Mouse (Mus musculus): ENCODE data around the gene Rab37. TPM values are rescaled to one million over a fixed set of nuclear protein-coding genes. Genes with fewer than 3 reads are reported as not detected.

Gene Rab37
- polyA plus RNA-seq, 1 experiment from 2014 or later: 2.3 TPM

DNA sequence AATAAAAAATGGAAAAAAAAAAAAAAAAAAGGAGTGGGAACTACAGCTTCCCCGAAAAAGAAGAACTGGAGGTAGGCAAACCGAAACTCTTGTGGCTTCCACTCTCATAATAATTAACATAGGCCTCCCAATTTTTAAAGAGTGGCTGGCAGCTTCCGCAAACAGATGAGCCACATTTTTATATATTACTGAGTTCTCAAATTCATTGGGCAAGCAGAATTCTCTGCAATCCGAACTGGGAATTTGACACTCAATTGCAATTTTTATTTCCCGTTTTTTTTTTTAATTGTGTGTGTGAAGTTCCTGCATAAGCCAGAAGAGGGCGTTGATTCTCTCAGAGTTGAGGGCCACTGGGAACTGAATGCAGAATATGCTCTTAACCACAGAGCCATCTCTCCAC is 24.5 kb upstream of the Rab37 start:
- H3K4me1 ChIP-seq (ENCODE audit: control insufficient read depth, insufficient read depth, low read length): 0 out of 2 replicates have a peak, but pooled peaks cover 4% of the 10 kb centered on the region
- ATAC-seq (ENCODE audit: insufficient read depth, low FRiP score): no peak
- no peak overlapping the region for H3K4me2 ChIP-seq (ENCODE audit: low read depth, low read length)
- H3K9ac ChIP-seq (ENCODE audit: low read length): no peak overlapping the region
- H3K36me3 ChIP-seq (ENCODE audit: control insufficient read depth, insufficient read depth, low read length): no peaks in the 10 kb centered on the region
- no peak overlapping the region for H3K4me3 ChIP-seq (replicated peaks; ENCODE audit: low read length)
- no peaks in the 10 kb centered on the region for H3K9me3 ChIP-seq (replicated peaks; ENCODE audit: control insufficient read depth, low read length)
- H3K27ac ChIP-seq (ENCODE audit: low read length): no peak overlapping the region
- no peaks in the 10 kb centered on the region for H3K27me3 ChIP-seq (ENCODE audit: control insufficient read depth, insufficient read depth, low read length)
- WGBS: 71% methylated on average over 6 of the region's 6 CpGs

DNA sequence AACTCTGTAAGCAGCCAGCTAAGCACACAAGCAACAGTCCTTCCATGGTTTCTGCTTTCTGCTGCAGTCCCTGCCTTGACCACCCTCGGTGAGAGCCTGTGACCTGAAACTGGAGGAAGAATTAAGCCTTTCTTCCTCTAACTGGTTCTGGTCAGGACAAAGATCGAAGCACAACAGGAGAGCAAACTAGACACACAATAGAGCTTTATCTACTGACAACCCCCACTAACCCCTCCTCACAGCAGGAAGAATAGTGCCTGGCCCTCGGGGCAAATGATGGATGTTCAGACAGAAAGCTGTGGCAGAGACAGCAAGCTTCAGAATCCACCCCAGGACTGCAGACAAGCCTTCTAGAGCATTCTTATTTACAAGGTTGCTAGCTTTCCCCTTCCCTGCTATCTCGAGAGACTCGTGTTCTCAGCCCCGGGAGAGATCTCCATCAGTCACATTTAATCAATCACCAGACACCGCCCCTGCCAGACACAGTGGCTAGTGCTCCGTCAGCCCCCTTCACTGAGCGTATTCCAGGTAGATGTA is 20.1 kb upstream of the Rab37 start:
- Histone ChIP-seq H3K27ac (ENCODE audit: low read length) (no peak overlapping the region), H3K36me3 (ENCODE audit: control insufficient read depth, insufficient read depth, low read length) (no peaks in the 10 kb centered on the region), H3K9ac (ENCODE audit: low read length) (no peak overlapping the region), H3K4me1 (ENCODE audit: control insufficient read depth, insufficient read depth, low read length) (0 out of 2 replicates have a peak, but pooled peaks cover 4% of the 10 kb centered on the region), H3K27me3 (ENCODE audit: control insufficient read depth, insufficient read depth, low read length) (no peaks in the 10 kb centered on the region), H3K4me3 (replicated peaks; ENCODE audit: low read length) (0 out of 2 replicates have a peak overlapping the region, but pooled peaks have one; percentile 3), H3K4me2 (ENCODE audit: low read depth, low read length) (peak overlapping the region; percentile 33), H3K9me3 (replicated peaks; ENCODE audit: control insufficient read depth, low read length) (no peaks in the 10 kb centered on the region)
- no peak for ATAC-seq (ENCODE audit: insufficient read depth, low FRiP score)
- 5% methylated on average over 9 of the region's 9 CpGs for WGBS

DNA sequence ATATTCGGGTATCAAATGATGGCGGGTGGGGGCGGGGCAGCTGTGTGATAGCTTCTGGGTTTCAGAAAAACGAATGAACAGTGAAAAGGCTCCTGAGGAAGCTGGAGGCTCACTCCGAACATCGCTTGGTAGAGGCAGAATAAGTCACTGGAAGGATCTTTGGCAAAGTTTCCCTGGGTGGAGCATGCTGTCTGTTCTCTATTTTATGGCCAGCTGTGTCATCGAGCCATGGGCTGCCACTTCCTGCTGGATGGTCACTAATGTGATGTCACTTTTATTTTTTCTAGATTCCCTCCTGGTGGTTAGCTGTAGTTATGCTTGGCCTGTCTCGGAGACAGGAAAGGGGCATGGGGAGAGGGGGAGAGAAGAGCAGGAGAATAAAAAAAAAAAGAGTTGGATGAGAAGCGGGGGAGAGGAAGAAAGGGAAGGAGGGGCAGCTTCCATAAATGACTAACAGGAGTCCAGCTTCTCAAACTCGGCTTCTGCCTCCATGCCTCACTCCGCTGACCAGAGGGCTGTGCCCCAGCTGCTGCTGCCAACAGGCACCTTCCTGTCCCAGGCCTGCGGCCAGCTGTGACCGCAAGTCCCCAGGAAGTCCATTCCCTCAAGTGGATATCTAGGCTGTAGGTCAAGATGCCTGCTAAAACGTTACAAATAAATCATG is 19.5 kb upstream of the Rab37 start:
- H3K4me2 ChIP-seq (ENCODE audit: low read depth, low read length): peak overlapping the region; percentile 33
- 14% methylated on average over 14 of the region's 14 CpGs for WGBS
- 0 out of 2 replicates have a peak overlapping the region, but pooled peaks have one; percentile 3 for H3K4me3 ChIP-seq (replicated peaks; ENCODE audit: low read length)
- no peaks in the 10 kb centered on the region for H3K27me3 ChIP-seq (ENCODE audit: control insufficient read depth, insufficient read depth, low read length)
- ATAC-seq (ENCODE audit: insufficient read depth, low FRiP score): peak; percentile 29; the same call in 1 of the 2 replicates
- peak overlapping the region; percentile 46 for H3K27ac ChIP-seq (ENCODE audit: low read length)
- no peaks in the 10 kb centered on the region for H3K9me3 ChIP-seq (replicated peaks; ENCODE audit: control insufficient read depth, low read length)
- H3K4me1 ChIP-seq (ENCODE audit: control insufficient read depth, insufficient read depth, low read length): 0 out of 2 replicates have a peak, but pooled peaks cover 4% of the 10 kb centered on the region
- H3K36me3 ChIP-seq (ENCODE audit: control insufficient read depth, insufficient read depth, low read length): no peaks in the 10 kb centered on the region
- H3K9ac ChIP-seq (ENCODE audit: low read length): no peak overlapping the region

DNA sequence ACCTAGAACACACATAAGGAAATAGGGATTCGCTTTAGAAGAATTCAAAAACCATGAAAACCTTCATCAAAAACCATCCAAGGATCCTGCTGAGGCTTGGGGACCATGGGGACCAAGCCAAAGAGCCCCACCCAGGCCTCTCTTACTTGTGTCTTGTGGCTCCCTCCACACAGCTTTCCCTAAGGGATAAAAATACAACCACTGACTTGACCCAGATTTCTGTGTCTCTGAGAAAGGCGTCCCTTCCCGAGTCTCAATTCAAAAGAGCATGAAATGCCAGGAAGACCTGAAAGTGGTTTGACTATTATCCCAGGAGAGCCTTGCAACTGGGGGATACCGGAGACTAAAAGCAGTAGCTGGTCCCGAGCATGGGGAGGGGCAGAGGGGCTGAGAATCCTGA is 18.2 kb upstream of the Rab37 start:
- Histone ChIP-seq H3K4me2 (ENCODE audit: low read depth, low read length) (no peak overlapping the region), H3K9me3 (replicated peaks; ENCODE audit: control insufficient read depth, low read length) (no peaks in the 10 kb centered on the region), H3K27me3 (ENCODE audit: control insufficient read depth, insufficient read depth, low read length) (no peaks in the 10 kb centered on the region), H3K27ac (ENCODE audit: low read length) (no peak overlapping the region), H3K9ac (ENCODE audit: low read length) (no peak overlapping the region), H3K36me3 (ENCODE audit: control insufficient read depth, insufficient read depth, low read length) (no peaks in the 10 kb centered on the region), H3K4me3 (replicated peaks; ENCODE audit: low read length) (no peak overlapping the region), H3K4me1 (ENCODE audit: control insufficient read depth, insufficient read depth, low read length) (0 out of 2 replicates have a peak, but pooled peaks cover 4% of the 10 kb centered on the region)
- 69% methylated on average over 5 of the region's 5 CpGs for WGBS
- ATAC-seq (ENCODE audit: insufficient read depth, low FRiP score): no peak

DNA sequence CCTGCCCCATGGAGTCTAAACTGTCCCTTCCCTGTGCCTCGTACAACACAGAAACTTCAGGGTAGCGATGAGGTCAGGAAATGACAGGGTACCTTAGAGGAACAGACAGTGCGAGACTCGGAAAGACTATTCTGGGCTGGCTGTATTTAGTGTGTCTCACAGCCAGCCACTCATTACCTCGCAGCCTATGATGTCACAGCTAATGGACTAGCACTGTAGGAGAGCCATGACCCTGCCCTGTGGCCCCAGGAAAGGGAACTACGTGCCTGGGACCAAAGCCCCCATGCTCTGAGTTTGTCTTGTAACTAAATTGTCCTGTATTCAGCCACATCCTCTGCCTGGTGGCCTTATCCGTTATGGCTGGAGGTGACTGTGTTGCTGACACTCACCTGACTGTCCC is 15.8 kb upstream of the Rab37 start:
- no peak overlapping the region for H3K27ac ChIP-seq (ENCODE audit: low read length)
- H3K9ac ChIP-seq (ENCODE audit: low read length): no peak overlapping the region
- ATAC-seq (ENCODE audit: insufficient read depth, low FRiP score): peak; percentile 46; the same call in 1 of the 2 replicates
- H3K9me3 ChIP-seq (replicated peaks; ENCODE audit: control insufficient read depth, low read length): no peaks in the 10 kb centered on the region
- H3K4me3 ChIP-seq (replicated peaks; ENCODE audit: low read length): no peak overlapping the region
- H3K36me3 ChIP-seq (ENCODE audit: control insufficient read depth, insufficient read depth, low read length): no peaks in the 10 kb centered on the region
- H3K4me1 ChIP-seq (ENCODE audit: control insufficient read depth, insufficient read depth, low read length): 0 out of 2 replicates have a peak, but pooled peaks cover 4% of the 10 kb centered on the region
- H3K4me2 ChIP-seq (ENCODE audit: low read depth, low read length): no peak overlapping the region
- 39% methylated on average over 7 of the region's 7 CpGs for WGBS
- no peaks in the 10 kb centered on the region for H3K27me3 ChIP-seq (ENCODE audit: control insufficient read depth, insufficient read depth, low read length)

DNA sequence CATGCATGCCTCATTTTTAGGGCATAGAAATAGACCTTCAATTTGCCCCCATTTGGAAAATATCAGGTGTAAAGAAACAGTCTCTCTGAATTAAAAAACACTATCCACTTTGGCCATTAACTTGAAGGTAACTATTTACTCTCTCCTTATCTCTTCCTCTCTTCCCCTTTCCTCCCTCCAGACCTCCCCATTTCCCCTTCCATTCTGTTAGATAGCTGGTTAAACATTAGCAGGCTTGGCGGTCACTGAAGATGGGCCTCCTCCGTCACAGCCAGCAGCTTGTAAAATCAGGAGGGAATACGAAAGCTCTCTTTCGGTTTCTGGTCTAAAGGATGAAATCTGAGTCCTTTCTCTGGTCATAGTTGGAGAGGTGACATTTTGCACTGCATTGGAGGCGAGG is 15.4 kb upstream of the Rab37 start:
- Histone ChIP-seq H3K4me3 (replicated peaks; ENCODE audit: low read length) (no peak overlapping the region), H3K27ac (ENCODE audit: low read length) (no peak overlapping the region), H3K27me3 (ENCODE audit: control insufficient read depth, insufficient read depth, low read length) (no peaks in the 10 kb centered on the region), H3K4me1 (ENCODE audit: control insufficient read depth, insufficient read depth, low read length) (0 out of 2 replicates have a peak, but pooled peaks cover 4% of the 10 kb centered on the region), H3K9me3 (replicated peaks; ENCODE audit: control insufficient read depth, low read length) (no peaks in the 10 kb centered on the region), H3K9ac (ENCODE audit: low read length) (no peak overlapping the region), H3K4me2 (ENCODE audit: low read depth, low read length) (no peak overlapping the region), H3K36me3 (ENCODE audit: control insufficient read depth, insufficient read depth, low read length) (no peaks in the 10 kb centered on the region)
- 38% methylated on average over 5 of the region's 5 CpGs for WGBS
- no peak for ATAC-seq (ENCODE audit: insufficient read depth, low FRiP score)

DNA sequence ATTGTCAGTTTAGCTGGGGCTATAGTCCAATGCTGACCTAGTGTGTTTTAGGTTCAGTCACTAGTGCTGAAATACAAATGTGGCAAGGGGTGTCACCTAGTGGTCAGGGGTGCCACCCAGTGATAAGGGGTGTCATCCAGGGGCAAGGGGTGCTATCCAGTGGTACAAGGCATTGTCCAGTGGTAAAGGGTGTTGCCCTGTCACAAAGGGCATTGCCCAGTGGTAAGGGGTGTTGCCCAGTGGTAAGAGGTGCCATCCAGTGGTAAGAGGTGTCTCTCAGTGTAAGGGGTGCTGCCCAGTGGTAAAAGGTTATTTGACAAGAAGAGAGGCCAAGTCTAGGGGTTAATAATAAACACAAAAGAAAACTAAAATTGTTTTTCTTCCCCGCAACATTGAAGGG is 13.8 kb upstream of the Rab37 start:
- ATAC-seq (ENCODE audit: insufficient read depth, low FRiP score): no peak
- Histone ChIP-seq H3K4me2 (ENCODE audit: low read depth, low read length) (no peak overlapping the region), H3K9ac (ENCODE audit: low read length) (no peak overlapping the region), H3K27ac (ENCODE audit: low read length) (no peak overlapping the region), H3K4me3 (replicated peaks; ENCODE audit: low read length) (no peak overlapping the region), H3K36me3 (ENCODE audit: control insufficient read depth, insufficient read depth, low read length) (no peaks in the 10 kb centered on the region), H3K27me3 (ENCODE audit: control insufficient read depth, insufficient read depth, low read length) (no peaks in the 10 kb centered on the region), H3K4me1 (ENCODE audit: control insufficient read depth, insufficient read depth, low read length) (no peaks in the 10 kb centered on the region), H3K9me3 (replicated peaks; ENCODE audit: control insufficient read depth, low read length) (no peaks in the 10 kb centered on the region)
- WGBS: 92% methylated on average over 1 of the region's 1 CpGs

DNA sequence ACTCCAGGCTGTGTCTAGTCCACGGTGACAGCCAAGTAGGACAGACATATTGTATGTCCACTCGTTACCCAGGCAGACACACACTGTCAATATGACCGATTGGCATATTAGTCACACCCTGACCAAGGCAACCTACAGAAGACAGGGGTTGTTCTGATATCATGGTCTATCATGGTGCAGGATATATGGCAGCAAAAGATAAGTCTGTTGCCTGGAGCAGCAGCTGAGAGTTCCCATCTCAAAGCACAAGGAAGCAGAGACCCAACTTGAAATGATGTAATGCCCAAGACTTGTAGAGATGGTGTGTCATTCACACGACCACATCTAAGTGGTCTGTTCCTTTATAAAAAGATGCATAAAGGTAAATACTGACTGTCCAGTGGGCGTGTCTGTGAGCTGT is 12.6 kb upstream of the Rab37 start:
- no peaks in the 10 kb centered on the region for H3K9me3 ChIP-seq (replicated peaks; ENCODE audit: control insufficient read depth, low read length)
- no peak overlapping the region for H3K4me2 ChIP-seq (ENCODE audit: low read depth, low read length)
- H3K36me3 ChIP-seq (ENCODE audit: control insufficient read depth, insufficient read depth, low read length): no peaks in the 10 kb centered on the region
- ATAC-seq (ENCODE audit: insufficient read depth, low FRiP score): no peak
- no peak overlapping the region for H3K4me3 ChIP-seq (replicated peaks; ENCODE audit: low read length)
- H3K4me1 ChIP-seq (ENCODE audit: control insufficient read depth, insufficient read depth, low read length): no peaks in the 10 kb centered on the region
- no peak overlapping the region for H3K9ac ChIP-seq (ENCODE audit: low read length)
- 77% methylated on average over 5 of the region's 5 CpGs for WGBS
- no peaks in the 10 kb centered on the region for H3K27me3 ChIP-seq (ENCODE audit: control insufficient read depth, insufficient read depth, low read length)
- H3K27ac ChIP-seq (ENCODE audit: low read length): no peak overlapping the region

DNA sequence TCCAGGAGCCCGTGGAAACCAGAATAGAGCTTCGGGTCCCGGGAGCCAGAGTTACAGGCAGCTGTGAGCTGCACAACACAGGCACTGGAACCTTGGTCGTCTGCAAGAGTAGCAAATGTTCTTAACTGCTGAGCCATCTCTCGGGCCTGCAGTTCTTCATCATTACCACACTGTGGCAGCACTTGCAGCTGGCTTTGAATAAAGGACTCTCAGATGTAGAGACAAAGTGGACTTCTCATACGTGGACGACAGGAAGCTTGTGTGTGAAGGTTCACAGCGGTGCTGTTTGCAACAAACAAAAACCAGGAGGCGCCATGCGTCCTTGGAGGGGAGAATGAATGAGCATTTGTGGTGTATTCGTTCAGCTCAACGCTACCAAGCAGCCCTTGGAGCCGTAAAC is 10.3 kb upstream of the Rab37 start:
- ATAC-seq (ENCODE audit: insufficient read depth, low FRiP score): no peak
- Histone ChIP-seq H3K4me3 (replicated peaks; ENCODE audit: low read length) (no peak overlapping the region), H3K4me2 (ENCODE audit: low read depth, low read length) (no peak overlapping the region), H3K36me3 (ENCODE audit: control insufficient read depth, insufficient read depth, low read length) (no peaks in the 10 kb centered on the region), H3K9ac (ENCODE audit: low read length) (no peak overlapping the region), H3K4me1 (ENCODE audit: control insufficient read depth, insufficient read depth, low read length) (no peaks in the 10 kb centered on the region), H3K27ac (ENCODE audit: low read length) (no peak overlapping the region), H3K27me3 (ENCODE audit: control insufficient read depth, insufficient read depth, low read length) (0 out of 2 replicates have a peak, but pooled peaks cover 3% of the 10 kb centered on the region), H3K9me3 (replicated peaks; ENCODE audit: control insufficient read depth, low read length) (no peaks in the 10 kb centered on the region)
- WGBS: 32% methylated on average over 13 of the region's 13 CpGs

Data from stomach, embryonic 16.5 days (tissue).